Mouse (Mus musculus) heart, postnatal 0 days (tissue): ENCODE results near the gene Med22. TPM values are rescaled to one million over a fixed set of nuclear protein-coding genes. Genes with fewer than 3 reads are reported as not detected.

Experiments used
- ATAC-seq: fragments of 200-750 bp; cut with Nextera tagmentation; 2 replicates; pipeline ENCODE4 v1.8.0; 2017; ENCODE audit warnings: low read depth, moderate number of reproducible peaks, moderate library complexity; ENCODE audit not compliant: insufficient read depth
- DNase-seq: peaks from one replicate; pipeline ENCODE4 v3.0.0-alpha.2; 2016; ENCODE audit warnings: low spot score
- H3K27ac ChIP-seq: fragments of 300-500 bp; sonication (generic); 2 replicates; pipeline ENCODE4 v1.5.1; 2014; ENCODE audit warnings: low read depth, mild to moderate bottlenecking
- H3K27me3 ChIP-seq: fragments of 300-500 bp; sonication (generic); 2 replicates; pipeline ENCODE4 v1.6.1; 2014; ENCODE audit warnings: low read length, mixed read lengths; ENCODE audit not compliant: control insufficient read depth, insufficient read depth
- H3K36me3 ChIP-seq: fragments of 300-500 bp; sonication (generic); replicated peaks from 2 replicates; pipeline ENCODE4 v1.6.1; 2014; ENCODE audit warnings: low read length, mixed read lengths; ENCODE audit not compliant: control insufficient read depth, insufficient read depth
- H3K4me1 ChIP-seq: fragments of 300-500 bp; sonication (generic); 2 replicates; pipeline ENCODE4 v1.6.1; 2014; ENCODE audit warnings: antibody characterized with exemption; ENCODE audit not compliant: control insufficient read depth, insufficient read depth
- H3K4me2 ChIP-seq: fragments of 300-500 bp; sonication (generic); 2 replicates; pipeline ENCODE4 v1.6.1; 2014; ENCODE audit warnings: low read depth, mild to moderate bottlenecking, low read length, moderate library complexity
- H3K4me3 ChIP-seq: fragments of 300-500 bp; sonication (generic); 2 replicates; pipeline ENCODE4 v1.5.1; 2014; ENCODE audit warnings: low read depth, low read length
- H3K9ac ChIP-seq: fragments of 300-500 bp; sonication (generic); replicated peaks from 2 replicates; pipeline ENCODE4 v1.6.1; 2014; ENCODE audit warnings: low read depth, low read length, mixed read lengths
- H3K9me3 ChIP-seq: fragments of 300-500 bp; sonication (generic); replicated peaks from 2 replicates; pipeline ENCODE4 v1.6.1; 2016; ENCODE audit warnings: low read length; ENCODE audit not compliant: control insufficient read depth
- CTCF ChIP-seq: IDR thresholded peaks from 2 replicates; pipeline ENCODE4 v1.5.1; 2016; ENCODE audit warnings: antibody characterized with exemption, control low read depth, low read depth
- EP300 ChIP-seq: IDR thresholded peaks from 2 replicates; pipeline ENCODE4 v1.6.1; 2016; ENCODE audit warnings: antibody characterized with exemption, low read depth
- WGBS: fragments of 180-500 bp; shearing (Covaris S2); extraction: QIAGEN DNeasy Blood & Tissue Kit; methylation state at CpG from one replicate; pipeline ENCODE4 v1.1.7; 2014; 5-methylcytosine and 5-hydroxymethylcytosine counted together
- polyA plus RNA-seq: library from polyadenylated mRNA; unstranded; fragments of >200 nt; fragmentation: Nextera tagmentation; extraction: Ambion mirVana; gene quantifications from 2 replicates; pipeline ENCODE4 v1.2.1, GENCODE M21; 2015
- total RNA-seq: library from RNA; depleted of rRNA; stranded (reverse); fragments of >200 nt; gene quantifications from 2 replicates; pipeline ENCODE4 v1.2.3, GENCODE M21; 2014; ENCODE audit warnings: low replicate concordance; rRNA removed

The Med22 gene
- total and polyA plus RNA-seq, 2 experiments from 2014 or later: 35.2 to 38.0 TPM

DNA sequence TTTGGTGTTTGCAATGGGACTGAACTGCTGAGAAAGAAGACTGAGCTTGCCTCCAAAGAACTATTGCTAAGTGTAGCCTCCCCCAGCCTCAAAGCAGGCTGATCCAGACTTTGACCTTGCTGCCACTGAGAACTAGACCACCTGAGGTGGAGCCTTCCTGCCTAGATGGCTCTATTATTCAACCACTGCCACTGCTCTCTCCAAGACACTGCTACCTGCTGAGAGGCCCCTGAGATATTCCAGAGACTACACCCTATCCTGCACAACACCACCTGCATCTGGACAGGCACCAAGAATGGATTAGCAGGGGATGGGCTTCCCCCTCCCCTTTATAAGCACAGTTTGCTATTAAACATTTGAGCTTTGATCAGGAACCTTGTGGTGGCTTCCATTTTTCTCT, 31.9 kb downstream of the Med22 start:
- Histone ChIP-seq H3K27ac (no peak overlapping the region), H3K27me3 (no peaks in the 10 kb centered on the region), H3K36me3 (no peaks in the 10 kb centered on the region), H3K4me1 (no peaks in the 10 kb centered on the region), H3K9ac (no peak overlapping the region), H3K4me3 (no peak overlapping the region), H3K4me2 (no peak overlapping the region), H3K9me3 (peaks cover 3% of the 10 kb centered on the region; the same call in 1 of the 2 replicates)
- DNase-seq: no peak
- ATAC-seq: no peak
- no peak for TF ChIP-seq EP300
- no peak for TF ChIP-seq CTCF

- Histone ChIP-seq H3K4me3 (no peak overlapping the region), H3K36me3 (no peaks in the 10 kb centered on the region), H3K27ac (no peak overlapping the region), H3K9me3 (no peaks in the 10 kb centered on the region), H3K4me1 (no peaks in the 10 kb centered on the region), H3K4me2 (no peak overlapping the region), H3K27me3 (no peaks in the 10 kb centered on the region), H3K9ac (no peak overlapping the region)
- ATAC-seq: no peak
- WGBS: 49% methylated on average over 6 of the region's 6 CpGs
- no peak for TF ChIP-seq EP300
- TF ChIP-seq CTCF: no peak
- no peak for DNase-seq
Observed at GRCm38 (mm10) chr2:26870666-26871065, 39.8 kb downstream of the Med22 start.

DNA sequence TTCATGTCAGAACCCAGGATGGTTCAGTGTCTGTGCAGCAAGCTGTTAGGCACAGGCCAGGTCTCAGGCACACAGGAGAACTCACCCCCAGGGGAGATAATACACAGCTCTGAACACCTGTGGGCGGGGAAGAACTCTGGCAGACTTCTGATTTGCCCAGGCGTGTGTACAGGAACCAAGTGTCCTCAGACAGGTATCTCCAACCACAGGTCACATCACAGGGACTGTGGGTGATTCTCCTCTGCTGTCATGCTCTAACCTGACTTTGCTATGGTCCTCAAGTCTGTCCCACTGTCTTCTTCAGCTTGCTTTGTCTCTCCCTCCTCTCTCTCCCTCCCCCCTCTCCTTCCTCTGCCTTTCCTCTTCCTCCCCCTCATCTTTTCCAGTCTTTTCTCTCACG, 45.6 kb downstream of the Med22 start, which contains the start of gene Abo:
Abo (minus strand) TSS at position 101 of the 400 bp plus-strand sequence.
- 42% methylated on average over 3 of the region's 3 CpGs for WGBS
- no peak for DNase-seq
- Histone ChIP-seq H3K36me3 (no peaks in the 10 kb centered on the region), H3K4me3 (no peak within 1 kb of the TSS), H3K9me3 (no peaks in the 10 kb centered on the region), H3K27ac (no peak within 1 kb of the TSS), H3K27me3 (no peaks in the 10 kb centered on the region), H3K9ac (no peak within 1 kb of the TSS), H3K4me2 (no peak within 1 kb of the TSS), H3K4me1 (no peaks in the 10 kb centered on the region)
- no peak for TF ChIP-seq CTCF
- TF ChIP-seq EP300: no peak
- no peak for ATAC-seq

- DNase-seq (no peak), ATAC-seq (no peak)
- Histone ChIP-seq H3K4me2 (no peak overlapping the region), H3K27me3 (no peaks in the 10 kb centered on the region), H3K4me3 (no peak overlapping the region), H3K36me3 (no peaks in the 10 kb centered on the region), H3K27ac (no peak overlapping the region), H3K9me3 (no peaks in the 10 kb centered on the region), H3K9ac (no peak overlapping the region), H3K4me1 (no peaks in the 10 kb centered on the region)
- TF ChIP-seq EP300 (no peak), CTCF (no peak)
- WGBS: 66% methylated on average over 3 of the region's 3 CpGs
Observed at GRCm38 (mm10) chr2:26862856-26863255, 47.6 kb downstream of the Med22 start.

Other genes with a start within 250 kb of the Med22 start
- not detected in 2 replicates for gene Lcn4, start 239.4 kb downstream of the Med22 start, total RNA-seq
- not detected in 2 replicates for gene Lcn4, start 239.4 kb downstream of the Med22 start, polyA plus RNA-seq
- gene Abo, start 45.7 kb downstream of the Med22 start, total RNA-seq: not detected in 2 replicates
- not detected in 2 replicates for gene Abo, start 45.7 kb downstream of the Med22 start, polyA plus RNA-seq
- 6.0 and 7.3 TPM in 2 replicates for gene Surf6, start 7.8 kb downstream of the Med22 start, total RNA-seq
- 9.8 and 10.5 TPM in 2 replicates for gene Surf6, start 7.8 kb downstream of the Med22 start, polyA plus RNA-seq
- 1,073 and 1,113 TPM in 2 replicates for gene Rpl7a, start 87 bp upstream of the Med22 start, total RNA-seq
- gene Rpl7a, start 87 bp upstream of the Med22 start, polyA plus RNA-seq: 340 and 347 TPM in 2 replicates
- 5.4 and 9.7 TPM in 2 replicates for gene Surf2, start 5.7 kb upstream of the Med22 start, total RNA-seq
- 26.8 and 29.0 TPM in 2 replicates for gene Surf2, start 5.7 kb upstream of the Med22 start, polyA plus RNA-seq
- 32.9 and 42.7 TPM in 2 replicates for gene Surf1, start 5.9 kb upstream of the Med22 start, total RNA-seq
- 41.4 and 44.3 TPM in 2 replicates for gene Surf1, start 5.9 kb upstream of the Med22 start, polyA plus RNA-seq
- gene Surf4, start 23.3 kb upstream of the Med22 start, total RNA-seq: 186 and 189 TPM in 2 replicates
- gene Surf4, start 23.3 kb upstream of the Med22 start, polyA plus RNA-seq: 131 and 132 TPM in 2 replicates
- gene Stkld1, start 23.4 kb upstream of the Med22 start, total RNA-seq: not detected in 2 replicates
- gene Stkld1, start 23.4 kb upstream of the Med22 start, polyA plus RNA-seq: 0.19 and 0.25 TPM in 2 replicates
- gene Rexo4, start 53.7 kb upstream of the Med22 start, total RNA-seq: 9.7 and 22.9 TPM in 2 replicates
- 13.3 and 16.2 TPM in 2 replicates for gene Rexo4, start 53.7 kb upstream of the Med22 start, polyA plus RNA-seq
- gene Adamts13, start 62.7 kb upstream of the Med22 start, total RNA-seq: not detected in 2 replicates
- gene Adamts13, start 62.7 kb upstream of the Med22 start, polyA plus RNA-seq: not detected in 2 replicates
- 11.9 and 26.6 TPM in 2 replicates for gene Cacfd1, start 99.2 kb upstream of the Med22 start, total RNA-seq
- gene Cacfd1, start 99.2 kb upstream of the Med22 start, polyA plus RNA-seq: 34.6 and 37.3 TPM in 2 replicates
- gene Slc2a6, start 117.3 kb upstream of the Med22 start, total RNA-seq: 0.66 and 0.80 TPM in 2 replicates
- 0.10 and 0.14 TPM in 2 replicates for gene Slc2a6, start 117.3 kb upstream of the Med22 start, polyA plus RNA-seq
- gene Mymk, start 161.5 kb upstream of the Med22 start, total RNA-seq: not detected in 2 replicates
- 0.08 and 0.10 TPM in 2 replicates for gene Mymk, start 161.5 kb upstream of the Med22 start, polyA plus RNA-seq
- gene Adamtsl2, start 168.7 kb upstream of the Med22 start, total RNA-seq: 17.7 and 21.9 TPM in 2 replicates
- gene Adamtsl2, start 168.7 kb upstream of the Med22 start, polyA plus RNA-seq: 7.2 and 7.7 TPM in 2 replicates
- 0.23 and 0.93 TPM in 2 replicates for gene Fam163b, start 231.8 kb upstream of the Med22 start, total RNA-seq
- gene Fam163b, start 231.8 kb upstream of the Med22 start, polyA plus RNA-seq: 0.36 and 0.40 TPM in 2 replicates